Mouse (Mus musculus) MEL (cell line): Measurements from ENCODE around the gene Foxn2.

ENCODE experiments used
- BHLHE40 ChIP-seq: IDR thresholded peaks from 2 replicates; pipeline ENCODE4 v1.6.1; 2012; ENCODE audit warnings: low read depth, mild to moderate bottlenecking, inconsistent platforms, low read length, improper control_type of control experiment, borderline replicate concordance
- EP300 ChIP-seq, 2 experiments: IDR thresholded peaks; 2 replicates each; pipeline ENCODE4 v1.6.1; 2011; ENCODE audit warnings: improper control_type of control experiment in 2 of 2, low read length in 2 of 2, low read depth in 1 of 2, mild to moderate bottlenecking in 1 of 2
- GATA1 ChIP-seq: IDR thresholded peaks from 2 replicates; pipeline ENCODE4 v1.6.1; 2011; ENCODE audit warnings: low read depth, low read length, improper control_type of control experiment
- POLR2A ChIP-seq, 2 experiments: IDR thresholded peaks; 2 replicates each; pipeline ENCODE4 v1.6.1; 2011 to 2012; ENCODE audit warnings: low read length in 2 of 2, mild to moderate bottlenecking in 2 of 2, control low read depth in 1 of 2, improper control_type of control experiment in 1 of 2, low read depth in 1 of 2, moderate library complexity in 1 of 2; ENCODE audit not compliant: control insufficient read depth in 1 of 2, insufficient read depth in 1 of 2, poor library complexity in 1 of 2
- ZMIZ1 ChIP-seq: IDR thresholded peaks from 2 replicates; pipeline ENCODE4 v1.6.1; 2012; ENCODE audit warnings: low read depth, mild to moderate bottlenecking, inconsistent platforms, low read length, improper control_type of control experiment, moderate library complexity

GRCm38 (mm10) chr17:88437391-88437790 is 3.1 kb upstream of the Foxn2 start:
- TF ChIP-seq ZMIZ1 (no peak), POLR2A (IDR thresholded peaks at IDR 0.05; ENCODE audit: control insufficient read depth in 1 of 2, insufficient read depth in 1 of 2, low read depth in 1 of 2, low read length in 2 of 2, poor library complexity in 1 of 2) (no peak), BHLHE40 (no peak), GATA1 (peak; percentile 56), EP300 (IDR thresholded peaks at IDR 0.05; ENCODE audit: low read depth in 1 of 2, low read length in 2 of 2) (peak in 1 of 2 experiments; percentile 69; a peak in 2 of 4 replicates)
